Mouse (Mus musculus) small intestine, adult 2 months (tissue): ENCODE data around the gene Rmnd5b.

Source experiments
- CTCF ChIP-seq: fragments of 200-500 bp; IDR thresholded peaks from 2 replicates; pipeline ENCODE4 v1.5.1; 2012; ENCODE audit warnings: low read depth, mild to moderate bottlenecking, control low read depth, inconsistent platforms, low read length, moderate library complexity, mixed read lengths; ENCODE audit not compliant: insufficient replicate concordance, insufficient read length; ENCODE audit errors: extremely low read depth
- POLR2A ChIP-seq: fragments of 200-500 bp; IDR thresholded peaks from 2 replicates; pipeline ENCODE4 v1.6.1; 2012; ENCODE audit warnings: low read depth, mild to moderate bottlenecking, control low read depth, inconsistent platforms, low read length, moderate library complexity

GRCm38 (mm10) chr11:51586411-51586810 is 49.3 kb downstream of the Rmnd5b start:
- TF ChIP-seq CTCF (no peak), POLR2A (no peak)
